Mouse (Mus musculus) left cerebral cortex, postnatal 25 days (tissue): ENCODE measurements around the gene Setdb1. TPM values are rescaled to one million over a fixed set of nuclear protein-coding genes. Genes with fewer than 3 reads are reported as not detected.

Experiments
- DNase-seq, 2 experiments: peaks; one replicate each; pipeline ENCODE4 v3.0.0; 2022; ENCODE audit warnings: low spot score in 2 of 2, mixed read lengths in 1 of 2
- intact Hi-C: fragments of 180-260 bp; cut with DNase I; formaldehyde crosslinking; loops from one replicate; pipeline ENCODE4 v1.15.1; 2025
- total RNA-seq, 2 experiments: library from RNA; stranded (reverse); gene quantifications; 2 replicates each; pipeline ENCODE4 v1.2.3; 2021

Setdb1 gene
- total RNA-seq, 2 experiments from 2014 or later, result 34.7 to 37.4 TPM

DNA sequence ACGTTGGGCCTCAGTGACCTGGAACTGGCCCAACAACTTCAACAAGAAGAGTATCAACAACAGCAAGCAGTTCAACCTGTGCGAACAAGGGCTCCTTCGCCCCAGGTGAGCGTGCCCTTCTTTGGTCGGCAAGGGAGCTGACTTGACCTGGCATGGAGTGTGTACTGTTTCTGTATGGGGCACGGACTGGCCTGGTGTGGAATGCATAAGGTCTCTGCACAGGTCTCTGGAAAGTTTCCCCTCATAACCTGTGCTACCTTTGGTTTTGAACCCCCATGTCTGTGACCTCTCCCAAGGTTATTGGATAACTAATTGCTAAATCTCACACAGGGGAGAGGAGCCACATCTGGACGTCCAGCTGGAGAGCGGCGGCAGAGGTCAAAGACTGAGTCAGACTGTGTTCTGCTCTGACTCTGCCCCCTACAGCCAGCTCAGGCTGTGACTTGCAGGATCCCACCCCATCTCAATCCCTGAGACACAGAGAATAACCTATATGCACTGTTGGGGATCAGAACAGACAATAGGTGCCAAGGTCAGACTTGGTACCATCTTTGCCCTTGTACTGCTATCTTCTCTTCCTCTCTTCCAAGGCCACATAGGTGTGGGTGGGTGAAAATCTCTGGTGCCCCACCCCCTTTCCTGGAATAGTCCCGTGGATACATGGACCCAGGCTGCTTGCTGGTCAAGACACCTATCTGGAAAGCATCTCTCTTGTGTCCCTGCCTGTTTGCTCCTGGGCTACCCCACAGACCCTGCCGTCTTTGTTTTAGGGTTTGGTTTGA is 61.5 kb downstream of the Setdb1 start:
- no peak for DNase-seq
- intact Hi-C loops, result loop anchor here (2.0 kb wide), 1 partner anchor 15 kb away; no protein-coding TSS in a partner anchor

DNA sequence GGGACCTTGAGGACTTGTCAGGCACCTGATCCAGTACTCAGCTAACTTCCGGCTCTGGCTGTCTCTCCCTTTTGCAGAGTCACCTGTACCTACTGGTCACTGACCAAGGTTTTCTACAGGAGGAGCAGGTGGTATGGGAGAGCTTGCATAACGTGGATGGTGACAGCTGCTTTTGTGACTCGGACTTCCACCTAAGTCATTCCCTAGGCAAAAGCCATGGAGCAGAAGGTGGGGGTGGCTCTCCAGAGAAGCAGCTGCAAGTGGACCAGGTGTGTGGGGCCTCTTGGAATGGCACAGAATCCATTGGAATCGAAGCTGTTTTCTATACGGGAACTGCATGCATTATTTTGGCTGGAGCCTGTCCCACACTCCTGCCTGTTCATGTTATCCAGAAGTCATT is 62.3 kb downstream of the Setdb1 start:
- no peak for DNase-seq
- intact Hi-C loops, result no loop called here

DNA sequence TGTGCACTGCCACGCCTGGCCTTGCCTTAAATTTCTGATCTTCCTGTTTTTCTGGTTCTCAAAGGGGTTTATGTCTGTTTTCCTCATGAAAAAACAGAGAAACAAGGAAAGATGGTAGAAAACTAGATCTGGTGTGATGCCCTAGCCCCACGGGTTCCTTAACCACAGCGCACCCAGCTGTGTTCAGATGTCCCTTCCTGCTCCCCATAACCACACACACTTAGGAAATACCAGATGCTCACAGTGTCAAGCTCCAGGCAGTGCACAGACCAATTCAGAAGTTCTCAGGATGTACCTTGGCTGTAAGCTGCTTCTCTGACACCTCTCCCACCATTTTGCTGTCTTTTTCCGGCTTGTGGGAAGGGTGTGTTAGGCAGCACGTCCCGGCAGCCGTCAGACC is 62.7 kb downstream of the Setdb1 start:
- no peak for DNase-seq
- intact Hi-C loops, result no loop called here

DNA sequence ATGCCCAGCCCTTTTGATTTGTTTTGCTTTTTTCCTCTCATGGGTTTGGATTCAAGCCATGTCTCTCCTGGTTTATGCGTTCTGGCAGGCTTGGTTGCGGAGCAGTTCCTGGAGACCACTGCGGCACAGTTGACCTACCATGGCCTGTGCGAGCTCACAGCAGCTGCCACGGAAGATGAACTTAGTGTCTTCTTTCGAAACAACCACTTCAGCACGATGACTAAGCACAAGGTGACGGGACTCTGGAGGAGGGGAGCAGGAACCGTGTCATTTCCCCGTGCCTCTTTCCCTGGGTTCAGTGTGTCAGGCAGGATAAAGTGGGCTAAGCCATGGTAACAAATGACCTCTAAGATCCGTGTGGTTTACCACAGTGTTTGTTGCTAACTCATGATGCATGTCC is 63.5 kb downstream of the Setdb1 start:
- no peak for DNase-seq
- intact Hi-C loops, result no loop called here

DNA sequence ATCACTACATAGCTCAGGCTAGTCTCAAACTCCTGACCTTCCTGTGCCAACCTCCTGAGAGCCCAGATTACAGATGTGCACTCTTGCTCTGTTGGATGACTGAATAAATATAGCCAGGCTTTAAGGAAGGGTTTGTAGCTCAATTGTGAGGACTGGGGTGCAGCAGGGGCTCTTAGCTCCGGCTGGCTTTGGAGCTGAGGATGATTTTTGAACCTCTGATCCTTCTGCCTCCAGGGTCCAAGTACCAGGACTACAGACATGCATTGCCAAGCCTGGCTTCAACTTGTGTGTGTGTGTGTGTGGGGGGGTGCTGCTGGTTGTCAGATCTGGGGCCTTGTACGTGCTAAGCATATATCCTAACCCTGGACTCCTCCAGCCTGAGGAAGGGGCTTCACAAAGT is 64.1 kb downstream of the Setdb1 start:
- intact Hi-C loops, result no loop called here
- no peak for DNase-seq

DNA sequence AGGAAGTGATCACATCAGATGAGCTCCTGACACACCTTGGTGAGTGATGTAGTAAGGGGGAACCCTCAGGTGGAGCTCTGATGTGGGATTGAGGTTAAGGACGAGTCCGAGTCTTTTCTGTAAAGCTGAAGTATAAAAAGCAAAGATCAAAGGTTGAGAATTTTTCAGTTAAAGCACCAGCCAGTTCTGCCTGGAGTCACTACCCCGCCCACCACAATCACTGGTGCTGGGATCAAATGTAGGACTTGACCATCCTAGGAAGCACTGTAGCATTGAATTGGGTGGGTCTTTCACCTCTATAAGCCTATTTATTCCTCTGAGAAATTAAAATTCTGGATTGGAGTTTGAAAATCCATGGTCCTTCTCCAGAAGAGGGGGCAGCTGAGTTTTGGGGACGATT is 66.0 kb downstream of the Setdb1 start:
- intact Hi-C loops, result no loop called here
- no peak for DNase-seq

DNA sequence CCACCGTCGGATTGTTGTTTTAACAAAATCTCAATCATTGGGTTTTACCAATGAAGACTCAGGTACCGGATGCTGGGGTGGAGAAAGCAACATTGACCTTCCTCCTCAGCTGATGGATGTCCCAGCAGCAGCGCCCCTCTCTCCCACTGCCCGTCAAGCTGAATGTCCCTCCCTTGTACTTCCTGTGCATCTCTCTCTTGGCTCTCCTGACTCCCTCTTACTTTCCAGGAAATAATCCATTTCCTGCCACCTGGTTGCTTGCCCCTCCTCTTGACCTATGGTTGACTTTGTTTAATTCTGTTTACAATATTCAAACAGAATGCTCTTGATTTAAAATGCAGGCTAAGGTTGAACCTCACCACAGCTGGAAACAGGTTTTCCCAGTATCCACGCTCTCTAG is 66.8 kb downstream of the Setdb1 start:
- intact Hi-C loops, result no loop called here
- DNase-seq, result no peak

DNA sequence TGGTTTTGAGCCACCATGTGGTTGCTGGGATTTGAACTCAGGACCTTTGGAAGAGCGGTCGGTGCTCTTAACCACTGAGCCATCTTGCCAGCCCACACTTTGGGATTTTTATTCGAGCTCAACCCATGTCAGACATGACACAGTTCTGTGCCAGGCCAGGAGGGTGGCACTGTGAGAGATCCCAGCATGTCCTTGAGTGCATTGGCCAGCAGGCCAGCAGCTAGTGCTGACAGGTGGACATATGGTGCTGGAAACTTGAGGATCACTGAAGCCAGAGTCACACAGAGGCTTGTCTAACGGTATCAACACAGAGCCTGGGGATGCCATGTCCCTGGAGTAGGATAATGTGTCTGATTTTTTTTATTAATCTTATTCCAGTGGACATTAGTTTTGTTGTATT is 67.6 kb downstream of the Setdb1 start:
- intact Hi-C loops, result no loop called here
- no peak for DNase-seq

DNA sequence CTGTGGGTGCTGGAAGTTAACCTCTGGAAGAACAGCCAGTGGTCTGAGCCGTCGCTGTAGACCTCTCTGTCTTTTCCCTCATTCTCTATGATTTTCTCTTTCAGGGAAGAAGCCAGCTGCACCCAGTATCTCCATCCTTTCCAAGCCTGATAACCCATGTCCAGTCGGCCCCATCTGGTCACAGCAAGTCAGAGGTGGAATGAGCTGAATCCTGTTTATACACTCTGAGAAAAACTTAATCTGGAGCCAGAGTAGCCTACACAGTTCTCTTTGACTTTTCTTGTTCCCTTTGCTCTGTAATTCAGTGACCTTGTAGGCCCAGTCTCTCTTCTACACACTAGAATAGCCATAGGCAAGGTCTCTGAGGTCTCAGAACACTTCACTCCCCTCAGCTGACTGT is 69.5 kb downstream of the Setdb1 start:
- no peak for DNase-seq
- intact Hi-C loops, result no loop called here

DNA sequence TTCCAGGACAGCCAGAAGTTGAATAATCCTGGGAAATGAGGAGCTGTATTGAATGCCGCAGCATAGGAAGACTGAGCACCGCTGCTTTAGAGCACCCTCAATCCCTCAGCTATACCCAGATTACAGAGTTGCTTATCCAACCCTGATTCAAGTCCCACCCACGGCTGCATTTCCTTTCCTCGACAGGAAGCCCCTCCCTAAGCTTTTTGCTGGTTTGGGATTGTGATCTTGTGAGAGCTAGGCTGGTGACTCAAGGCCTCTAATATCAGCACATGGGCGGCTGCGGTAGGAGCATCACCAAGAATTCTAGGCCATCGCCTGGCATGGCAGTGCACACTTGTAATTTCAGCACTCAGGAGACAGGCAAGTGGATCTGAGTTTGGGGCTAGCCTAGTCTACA is 70.5 kb downstream of the Setdb1 start:
- DNase-seq, result no peak
- intact Hi-C loops, result no loop called here

DNA sequence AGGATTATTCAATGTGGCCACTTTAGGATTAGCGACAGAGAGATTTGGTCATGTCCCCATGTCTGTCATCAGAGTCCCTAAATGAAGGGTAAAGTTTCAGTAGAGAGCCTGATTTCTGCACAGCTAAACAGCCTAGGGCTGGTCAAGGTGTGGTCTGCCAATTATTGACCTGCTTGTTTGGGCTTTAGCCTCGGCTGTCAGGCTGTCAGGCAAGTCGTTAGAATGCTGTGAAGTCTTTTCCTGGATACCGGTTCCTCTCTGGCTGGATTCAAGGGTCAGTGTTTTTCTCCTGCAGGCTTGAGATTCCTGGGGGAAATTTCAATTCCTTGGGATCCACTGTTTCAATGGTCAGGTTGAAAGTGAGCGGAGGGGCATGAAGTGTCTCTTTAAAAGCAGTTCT is 71.0 kb downstream of the Setdb1 start:
- DNase-seq, result no peak

DNA sequence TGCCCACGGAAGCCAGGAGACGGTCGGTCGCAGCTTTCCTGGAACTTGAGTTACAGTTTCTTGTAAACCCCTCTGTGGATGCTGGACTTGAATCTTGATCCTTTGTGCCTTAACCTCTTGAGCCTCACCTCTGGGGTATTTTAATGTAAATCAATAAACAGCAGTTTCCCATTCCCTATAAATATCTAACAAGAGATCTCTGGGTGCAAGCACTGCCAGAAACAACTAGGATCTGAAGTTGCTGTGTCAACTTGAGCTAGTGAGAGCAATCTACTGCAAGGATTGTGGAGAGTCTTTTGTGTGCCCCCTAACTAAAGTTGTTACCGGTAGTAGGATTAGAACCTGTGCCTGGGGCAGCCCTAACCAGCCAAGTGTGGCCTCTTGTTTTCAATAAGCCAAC is 71.6 kb downstream of the Setdb1 start:
- intact Hi-C loops, result no loop called here
- DNase-seq, result no peak

More for the DNA sequence above, 71.0 kb downstream of the Setdb1 start:
- intact Hi-C loops, result no loop called here

DNA sequence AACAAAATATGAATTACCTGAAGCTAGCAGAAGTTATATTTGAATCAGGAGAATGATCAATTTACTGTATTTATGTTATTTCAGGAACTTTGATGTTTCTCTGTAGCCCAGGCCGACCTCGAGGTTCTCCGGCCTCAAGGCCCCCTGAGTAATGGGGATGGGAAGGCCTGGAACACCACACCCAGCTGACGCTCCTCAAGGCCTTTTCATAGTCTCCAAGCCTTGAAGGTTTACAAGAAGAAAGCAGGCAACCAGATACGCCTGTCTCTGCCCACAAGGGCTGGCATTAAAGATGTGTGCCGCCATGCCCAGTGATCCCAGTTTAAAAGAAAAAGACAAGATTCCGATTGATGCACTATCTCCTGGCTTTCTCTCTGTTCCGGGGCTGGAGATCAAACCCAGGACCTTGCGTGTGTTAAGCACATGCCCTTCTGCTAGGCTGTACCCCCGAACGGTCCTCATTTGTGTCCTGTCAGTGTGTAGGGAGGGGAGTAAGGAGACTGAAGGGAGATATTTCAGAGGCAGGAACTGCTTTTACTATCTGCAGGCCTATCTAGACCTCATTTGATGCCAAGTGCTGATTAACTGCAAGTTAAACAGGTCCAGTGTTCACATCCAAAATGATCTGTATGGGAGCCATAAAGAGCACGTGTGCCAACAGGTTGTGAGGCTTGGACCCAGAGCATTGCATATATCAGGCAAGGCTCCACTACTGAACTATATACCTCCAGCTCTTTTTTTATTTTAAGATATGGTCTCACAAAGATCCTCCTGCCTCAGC is 72.3 kb downstream of the Setdb1 start:
- no peak for DNase-seq
- intact Hi-C loops, result loop anchor here (5.0 kb wide), 1 partner anchor 57 kb away; the partner anchor contains the start of gene Cdc42se1

DNA sequence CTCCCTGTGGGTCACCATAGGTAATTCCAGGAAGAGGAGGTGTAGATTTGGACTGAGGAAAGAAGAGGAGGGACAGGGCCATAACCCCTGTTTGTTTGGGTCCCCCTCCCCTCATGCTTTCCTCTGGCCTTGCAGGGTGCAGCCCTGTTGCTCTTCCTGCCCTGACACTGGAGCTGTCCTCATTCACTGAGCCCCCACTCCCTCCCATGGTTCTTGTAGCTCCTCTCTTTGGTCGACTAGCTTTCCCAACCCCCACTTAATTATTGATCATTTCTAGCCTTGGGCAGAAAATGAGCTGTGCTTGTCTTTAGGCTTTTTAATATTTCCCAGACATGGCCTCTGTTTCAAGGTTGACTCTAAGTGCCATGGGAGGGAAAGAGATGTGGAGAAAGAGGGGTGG is 72.9 kb downstream of the Setdb1 start:
- no peak for DNase-seq
- intact Hi-C loops, result loop anchor here (5.0 kb wide), 1 partner anchor 57 kb away; the partner anchor contains the start of gene Cdc42se1

DNA sequence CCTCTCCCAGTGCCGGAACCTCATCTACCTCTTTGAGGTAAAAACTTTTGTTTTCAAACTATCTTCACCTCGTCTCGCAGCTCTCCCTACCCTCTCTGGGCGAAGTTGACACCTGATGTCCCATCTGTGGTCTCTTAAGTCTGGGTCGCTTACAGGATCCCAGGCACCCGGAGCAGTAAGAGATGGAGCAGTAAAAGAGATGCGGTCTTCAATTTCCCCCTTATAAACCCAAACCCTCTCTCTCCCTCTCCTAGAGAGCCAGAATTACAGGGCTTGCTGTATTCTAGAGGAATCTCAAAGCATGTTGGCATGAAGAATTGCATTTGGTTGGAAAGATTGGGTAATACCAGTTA is 73.4 kb downstream of the Setdb1 start:
- no peak for DNase-seq
- intact Hi-C loops, result loop anchor here (2.0 to 5.0 kb wide), 2 partner anchors 31 to 56 kb away; partner anchors contain the start of genes Cdc42se1 and Cers2

DNA sequence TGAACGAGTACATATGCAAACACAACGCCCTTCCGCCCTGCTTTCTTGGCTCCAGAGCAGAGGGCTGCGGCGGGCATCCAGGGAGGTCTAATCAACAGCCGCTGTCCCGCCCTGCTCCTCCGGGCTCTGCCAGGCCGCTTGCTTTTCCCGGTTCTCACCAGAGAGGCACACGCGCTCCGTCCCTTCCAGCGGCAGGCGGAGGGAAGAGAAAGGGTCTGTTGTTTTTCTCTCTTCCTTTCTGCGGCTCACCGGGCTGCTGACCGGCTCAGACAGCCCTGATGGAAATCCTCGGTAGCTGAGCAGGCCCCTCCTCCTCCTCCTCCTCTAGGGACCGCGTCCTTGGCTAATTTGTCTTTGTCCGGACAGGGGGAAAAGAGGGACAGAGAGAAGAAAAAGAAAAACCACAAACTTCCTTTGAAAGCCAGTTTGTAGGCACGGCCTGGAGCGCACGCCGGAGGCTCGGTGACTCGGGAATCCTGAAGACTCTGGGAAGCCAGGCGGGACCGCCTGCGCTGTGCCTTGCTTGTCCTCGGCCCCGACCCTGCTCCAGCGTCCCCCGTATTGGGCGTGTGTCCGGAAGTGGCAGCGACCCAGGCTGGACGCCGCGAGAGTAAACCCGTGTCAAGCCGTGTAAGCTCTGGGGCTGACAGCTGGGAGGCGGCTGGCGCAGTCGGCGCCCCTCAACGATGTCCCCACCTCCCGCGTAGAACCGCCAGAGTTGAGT is 74.0 kb downstream of the Setdb1 start:
- peak; percentile 66 to 77 for DNase-seq
- intact Hi-C loops, result loop anchor here (2.0 to 5.0 kb wide), 2 partner anchors 32 to 56 kb away; partner anchors contain the start of genes Cdc42se1 and Cers2

DNA sequence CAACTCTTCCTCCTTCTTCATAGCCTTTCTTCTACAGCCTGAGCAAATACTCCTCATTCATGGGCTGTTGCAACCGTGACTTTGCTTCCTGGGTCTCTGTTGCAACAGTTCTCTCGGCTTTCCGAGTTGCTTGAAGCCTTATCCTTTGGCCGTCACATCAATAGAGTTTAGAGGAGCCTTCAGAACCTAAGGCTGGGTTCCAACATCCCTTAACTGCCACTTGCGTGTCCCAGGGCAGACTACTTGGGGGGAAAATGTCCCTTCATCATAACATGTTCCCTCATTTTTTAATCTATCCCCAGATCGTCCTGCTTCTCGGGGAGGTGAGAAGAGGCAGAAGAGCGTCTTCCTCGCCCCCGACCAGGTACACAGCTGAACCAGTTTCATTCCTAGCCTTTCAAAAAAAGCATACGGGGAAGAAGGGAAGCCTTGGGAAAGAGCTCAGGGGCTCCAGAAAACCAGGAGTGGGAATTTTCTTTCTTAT is 74.6 kb downstream of the Setdb1 start:
- peak; percentile 13 to 41 for DNase-seq
- intact Hi-C loops, result loop anchor here (2.0 to 5.0 kb wide), 2 partner anchors 32 to 55 kb away; partner anchors contain the start of genes Cdc42se1 and Cers2

DNA sequence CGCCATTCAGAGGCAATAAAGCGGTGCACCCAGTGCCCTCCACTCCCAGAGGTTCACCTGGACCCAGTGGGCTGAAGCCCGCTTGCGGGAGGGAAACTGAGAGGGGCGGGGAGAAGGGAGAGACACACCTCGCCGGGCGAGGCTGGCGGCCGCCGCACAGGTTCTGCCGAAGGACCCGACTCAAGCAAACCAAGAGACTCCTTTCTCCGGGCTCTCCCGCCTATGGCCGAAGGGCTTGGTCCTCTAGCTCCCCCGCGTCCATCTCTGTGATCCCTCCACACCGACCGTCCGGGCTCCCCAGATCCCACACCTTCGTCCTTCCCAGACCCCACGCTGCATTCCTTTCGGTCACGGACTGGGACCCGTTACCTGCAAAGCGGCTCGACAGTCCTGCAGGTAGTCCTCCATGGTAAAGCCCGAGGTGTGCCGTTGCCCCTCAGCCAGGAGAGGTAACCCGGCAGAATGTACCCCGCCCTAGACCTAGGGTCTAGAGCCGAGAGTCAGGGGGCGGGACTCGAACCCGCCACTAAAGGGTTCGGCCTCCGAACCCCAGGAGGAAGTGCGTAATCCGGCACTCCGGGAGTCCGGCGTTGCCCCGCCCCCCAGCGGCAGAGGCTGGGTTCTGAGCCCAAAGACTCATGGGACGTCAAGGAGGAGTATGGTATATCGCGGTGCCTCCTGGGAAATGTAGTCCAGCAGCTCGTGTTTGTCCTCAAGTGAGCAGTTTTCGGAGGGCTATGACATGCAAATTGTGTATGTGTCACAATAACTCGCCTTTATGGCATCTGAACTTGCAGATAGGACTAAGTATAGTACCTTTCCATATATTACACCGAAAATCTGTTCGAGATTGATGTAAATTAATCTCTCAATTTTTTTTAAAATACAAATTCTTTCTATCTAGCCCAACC is 75.5 kb downstream of the Setdb1 start, which contains the start of the genes Mindy1 and Prune1:
Gene Mindy1, plus strand, starts transcription at position 130 of the 911 bp plus-strand sequence.
Gene Prune1, minus strand, starts transcription at position 861 of the 911 bp plus-strand sequence.
- peak; percentile 98 to 99 for DNase-seq
- intact Hi-C loops, result loop anchor here (2.0 to 5.0 kb wide), 2 partner anchors 33 to 54 kb away; partner anchors contain the start of genes Cdc42se1 and Cers2
